Mouse (Mus musculus): Measurements from ENCODE around the gene Rbm42.

Rbm42 gene

DNA sequence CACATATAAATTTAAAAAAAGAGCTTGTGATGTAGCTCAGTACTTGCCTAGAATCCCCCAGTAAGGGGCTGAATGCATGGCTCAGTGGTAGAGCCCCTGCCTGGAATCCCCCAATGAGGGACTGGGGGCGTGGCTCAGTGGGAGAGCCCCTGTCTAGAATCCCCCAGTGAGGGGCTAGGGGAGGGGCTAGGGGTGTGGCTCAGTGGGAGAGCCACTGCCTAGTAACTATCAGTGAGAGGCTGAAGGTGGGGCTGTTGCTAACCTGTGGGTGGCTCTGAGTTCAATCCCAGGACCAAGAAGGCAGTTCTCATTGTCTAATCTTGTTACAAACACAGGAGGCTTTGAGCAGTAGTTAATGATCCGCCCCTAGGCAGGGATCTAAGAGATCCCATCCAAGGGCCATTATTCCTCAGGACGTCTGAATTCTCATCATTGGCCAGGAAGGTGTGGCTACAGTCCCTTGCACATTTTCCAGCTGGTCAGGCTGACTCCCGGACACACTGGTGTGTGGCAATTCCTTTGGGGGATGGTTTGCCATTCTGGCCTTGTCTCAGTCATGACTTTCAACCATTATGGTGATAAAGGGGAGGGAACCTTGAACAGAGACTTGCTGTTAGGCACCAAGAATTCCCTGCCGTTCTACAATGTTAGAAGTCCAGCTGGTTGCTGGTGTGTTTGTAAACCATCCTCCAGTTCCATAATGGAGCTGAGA lies 34.9 kb downstream of the Rbm42 start:
- DNase-seq (ENCODE audit: low spot score) = no peak

DNA sequence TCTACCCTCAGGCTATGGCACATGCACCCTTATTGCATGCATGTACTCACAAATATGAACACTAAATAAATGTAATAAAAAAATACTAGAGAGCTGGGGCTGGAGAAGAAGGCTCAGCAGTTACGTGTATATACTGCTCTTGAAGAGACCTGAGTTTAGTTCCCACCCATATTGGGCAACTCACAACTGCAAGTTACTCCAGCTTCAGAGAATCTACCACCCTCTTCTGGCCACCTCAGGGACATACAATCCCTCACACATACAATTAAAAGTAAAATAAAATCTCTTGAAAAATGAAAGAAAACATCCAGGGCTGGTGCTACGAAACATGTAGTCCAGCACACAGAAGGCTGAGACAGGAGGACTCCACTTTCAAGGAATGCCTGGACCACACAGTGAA lies 35.7 kb downstream of the Rbm42 start:
- no peak for DNase-seq (ENCODE audit: low spot score)

DNA sequence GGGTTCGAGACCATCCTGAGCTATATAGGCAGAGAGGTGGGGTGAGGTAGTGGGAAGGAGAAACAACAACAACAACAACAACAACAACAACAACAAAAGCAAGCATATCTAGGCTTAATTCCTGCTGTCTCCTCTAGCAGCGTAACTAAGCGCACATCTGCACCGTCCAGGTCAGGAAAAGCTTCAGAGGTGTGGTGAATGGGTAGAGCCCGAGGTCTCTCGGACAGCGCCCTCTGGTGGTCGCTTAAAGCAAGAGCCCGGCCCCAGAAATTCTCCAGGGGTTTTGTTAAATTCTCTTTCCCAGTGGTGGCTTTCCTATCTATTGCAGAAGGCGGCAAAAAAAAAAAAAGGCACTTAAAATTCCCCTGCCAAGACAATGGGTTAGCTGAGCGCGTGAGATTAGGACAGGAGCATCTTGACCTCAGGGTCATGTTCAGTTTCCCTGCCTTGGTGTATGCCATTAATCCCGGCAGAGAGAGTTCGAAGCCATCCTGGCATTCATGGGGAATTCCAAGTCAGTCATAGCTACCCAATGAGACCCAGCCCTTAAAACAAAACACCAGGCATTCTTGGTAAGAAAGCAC lies 36.5 kb downstream of the Rbm42 start:
- DNase-seq (ENCODE audit: low spot score) = peak; percentile 70

DNA sequence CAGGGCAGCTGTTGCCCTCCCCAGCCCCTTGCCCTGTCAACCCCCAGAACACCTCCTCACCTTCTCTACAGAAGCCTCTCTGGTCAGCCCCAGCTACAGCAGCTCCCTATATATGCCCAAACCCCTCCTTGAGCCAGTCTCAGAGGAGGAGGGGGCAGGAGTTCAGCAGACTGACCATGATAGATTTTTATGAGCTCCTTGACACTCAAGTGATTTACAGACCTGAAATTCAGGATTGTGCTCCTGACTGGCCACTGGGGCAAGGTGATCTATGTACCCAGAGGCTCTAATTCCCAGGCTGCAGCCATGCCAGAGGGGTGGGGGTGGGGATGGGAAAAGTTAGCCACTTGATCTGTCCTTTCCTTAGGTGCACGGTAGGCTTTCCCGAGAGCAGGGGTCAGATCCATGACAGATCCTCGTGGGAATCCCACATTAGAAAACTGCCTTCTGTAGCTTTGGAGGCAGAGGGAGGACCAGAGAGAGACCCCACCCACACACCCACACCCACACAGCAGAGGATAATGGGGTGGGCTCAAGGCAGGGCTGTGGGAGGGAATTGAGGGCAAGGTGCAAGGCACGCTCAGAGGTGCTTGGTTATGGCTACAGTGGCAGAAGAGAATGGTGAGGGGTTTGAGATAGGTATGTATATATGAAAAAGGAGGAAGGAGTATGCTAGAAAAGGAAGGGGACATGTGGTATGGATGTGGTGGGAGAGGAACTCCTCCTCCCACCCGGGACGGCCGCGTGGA lies 37.3 kb downstream of the Rbm42 start, which contains the start of gene Upk1a:
Upk1a (minus strand) TSS at position 194 of the 749 bp plus-strand sequence.
- no peak for DNase-seq (ENCODE audit: low spot score)

DNA sequence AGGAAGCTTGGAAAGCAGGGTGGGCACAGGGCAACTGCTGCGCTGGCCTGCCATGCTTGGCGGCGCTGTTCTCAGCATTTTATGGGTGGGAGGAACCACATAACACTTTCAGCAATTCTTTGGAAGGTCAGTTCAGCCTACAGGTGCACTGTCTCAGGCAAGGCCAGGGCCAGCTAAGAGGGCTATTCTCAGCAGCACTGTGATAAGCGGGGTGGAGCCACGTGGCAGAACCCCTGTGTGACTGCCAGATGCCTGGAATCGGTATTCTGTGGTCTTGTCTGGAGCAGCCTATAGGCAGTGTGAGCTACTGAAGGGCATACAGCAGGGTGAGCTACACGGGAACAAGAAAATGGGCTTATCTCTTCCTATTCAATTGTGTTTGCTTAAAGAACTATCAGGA lies 40.1 kb downstream of the Rbm42 start:
- no peak for DNase-seq (ENCODE audit: low spot score)

DNA sequence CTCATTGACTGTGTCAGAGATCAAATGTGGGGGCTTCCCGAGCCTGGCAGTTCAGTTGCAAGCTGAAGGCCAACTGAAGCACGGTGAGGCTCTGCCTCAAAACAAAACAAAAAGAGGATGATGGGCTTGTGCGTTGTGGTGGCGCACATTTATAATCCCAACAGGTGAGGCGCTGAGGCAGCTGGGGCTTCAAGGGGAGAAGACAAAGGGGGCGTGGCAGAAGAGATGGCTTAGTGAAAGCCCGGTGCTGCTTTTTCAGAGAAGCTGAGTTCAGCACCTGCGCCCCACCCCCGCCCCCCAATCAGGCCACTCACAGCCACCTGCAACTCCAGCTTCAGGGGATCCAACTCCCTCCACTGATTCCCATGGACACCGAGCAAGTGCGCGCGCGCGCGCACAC lies 41.6 kb downstream of the Rbm42 start:
- DNase-seq (ENCODE audit: low spot score) = no peak

DNA sequence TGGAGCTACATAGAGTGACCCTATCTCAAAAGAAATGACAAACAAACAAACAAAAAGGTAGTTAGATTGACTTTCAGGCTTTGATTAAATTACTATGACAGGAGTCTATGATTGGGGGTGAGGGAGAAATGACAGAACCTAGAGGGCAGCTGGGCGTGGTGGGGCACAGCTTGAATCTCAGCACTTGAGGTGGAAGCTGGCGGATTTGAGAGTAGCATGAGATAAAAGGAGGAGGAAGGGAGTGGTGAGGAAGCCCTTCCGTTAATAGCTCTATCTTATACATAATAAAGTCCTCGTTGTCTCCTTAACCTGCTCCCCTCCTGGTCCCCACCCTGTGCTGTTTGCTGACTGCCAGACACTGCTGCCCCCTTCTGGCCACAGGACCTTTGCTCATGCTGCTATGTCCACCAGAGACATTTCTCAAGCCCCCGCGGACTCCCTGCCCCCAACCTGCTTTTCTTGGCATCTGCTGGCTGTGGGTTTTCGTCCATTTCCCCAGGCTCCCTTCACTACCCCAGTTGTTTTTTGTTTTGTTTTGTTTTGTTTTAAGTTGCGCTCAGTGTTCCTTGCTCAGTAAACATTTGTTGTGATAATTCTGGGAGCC lies 42.3 kb downstream of the Rbm42 start:
- peak; percentile 75 for DNase-seq (ENCODE audit: low spot score)

DNA sequence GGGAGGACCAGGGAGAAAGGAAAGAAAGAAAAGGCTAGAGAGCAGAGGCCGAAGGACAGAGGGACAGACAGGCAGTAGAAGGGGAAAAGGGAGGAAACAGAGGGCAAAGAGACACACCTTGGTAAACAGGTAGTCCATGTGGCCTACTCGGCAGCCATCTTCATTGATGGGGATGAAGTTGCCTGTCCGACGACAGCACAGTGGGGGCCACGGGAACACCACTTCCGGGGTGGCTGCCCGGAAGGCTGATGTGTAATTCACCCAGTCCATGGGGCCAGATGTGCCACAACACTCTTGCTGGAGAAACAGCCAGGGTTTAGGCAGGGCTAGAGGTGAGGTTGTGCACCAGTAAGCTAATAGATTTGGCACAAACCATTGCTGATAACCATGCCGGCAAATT lies 45.2 kb downstream of the Rbm42 start:
- DNase-seq (ENCODE audit: low spot score) = no peak

DNA sequence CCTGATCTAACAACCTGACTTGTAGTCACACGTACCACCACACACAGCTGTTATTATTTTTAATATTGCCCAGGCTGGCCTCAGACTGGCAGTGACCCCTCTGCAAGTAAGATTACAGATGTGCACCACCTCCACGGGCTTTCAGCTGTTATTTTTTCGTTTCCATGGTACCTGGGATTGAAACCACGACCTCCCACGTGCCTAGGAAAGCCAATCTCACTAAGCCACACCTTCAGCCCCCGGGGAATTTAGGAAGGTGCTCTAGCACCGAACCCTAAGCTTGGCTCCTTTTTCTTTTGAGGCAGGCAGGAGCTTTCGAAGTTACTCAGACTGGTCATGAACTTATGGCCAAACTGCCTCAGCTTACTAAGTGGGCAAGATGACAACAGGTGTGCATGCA lies 45.7 kb downstream of the Rbm42 start:
- no peak for DNase-seq (ENCODE audit: low spot score)

DNA sequence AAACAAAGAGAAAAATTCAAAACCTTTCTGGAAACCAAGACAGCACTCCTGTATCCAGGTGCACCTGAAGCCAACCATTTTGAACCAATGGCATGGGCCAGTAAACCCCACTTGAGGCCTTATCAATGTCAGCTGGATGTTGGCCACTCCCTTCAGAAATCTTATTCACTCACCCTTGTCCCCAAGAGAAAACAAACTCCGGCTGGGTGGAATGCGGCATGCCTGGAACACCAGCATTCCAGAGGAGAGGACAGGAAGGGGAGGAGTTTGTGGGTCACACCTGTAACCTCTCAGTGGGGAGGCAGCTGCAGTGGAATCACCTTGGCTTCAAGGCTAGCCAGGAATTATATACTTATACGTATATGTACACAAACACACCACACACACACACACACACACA lies 47.5 kb downstream of the Rbm42 start:
- DNase-seq (ENCODE audit: low spot score) = peak; percentile 33

DNA sequence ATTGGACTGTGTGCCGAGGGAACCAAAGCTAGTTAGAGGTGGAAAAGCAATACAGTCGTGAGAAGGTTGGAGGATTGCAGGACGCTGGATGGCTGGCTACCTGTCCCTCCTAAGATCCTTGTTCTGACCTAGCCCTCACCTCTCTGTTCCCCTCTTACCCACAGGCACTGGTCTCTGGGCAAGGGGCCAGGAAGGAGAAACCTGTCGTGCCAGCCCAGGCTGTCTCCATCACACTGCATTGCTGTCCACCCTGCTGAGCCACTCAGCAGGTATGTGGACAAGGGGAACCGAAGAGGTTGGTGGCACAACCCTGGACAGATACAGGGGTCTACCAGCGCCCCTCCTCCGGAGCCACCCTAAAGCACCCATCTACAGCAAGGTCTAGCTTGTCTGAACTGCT lies 49.5 kb downstream of the Rbm42 start:
- no peak for DNase-seq (ENCODE audit: low spot score)

DNA sequence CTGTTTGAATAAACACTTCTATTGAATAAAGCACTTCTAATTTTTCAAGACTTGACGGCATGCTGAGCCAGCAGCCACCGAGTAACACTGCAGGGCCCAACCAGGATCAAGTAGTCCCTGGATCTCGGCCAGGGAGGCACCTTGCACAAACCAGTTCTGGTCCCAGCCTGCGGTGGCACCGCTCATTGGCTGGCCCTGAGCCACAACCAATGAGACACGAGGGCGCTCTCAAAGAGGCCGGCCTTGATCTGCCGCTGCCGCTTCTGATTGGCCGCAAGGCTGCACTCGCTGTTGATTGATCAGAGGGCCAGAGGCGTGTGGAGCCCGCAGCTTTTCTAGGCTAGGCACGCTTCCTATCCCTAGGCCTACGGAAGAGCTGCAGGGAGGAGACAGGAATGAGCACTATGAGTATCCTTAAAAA lies 50.2 kb downstream of the Rbm42 start:
- DNase-seq (ENCODE audit: low spot score) = peak; percentile 91

DNA sequence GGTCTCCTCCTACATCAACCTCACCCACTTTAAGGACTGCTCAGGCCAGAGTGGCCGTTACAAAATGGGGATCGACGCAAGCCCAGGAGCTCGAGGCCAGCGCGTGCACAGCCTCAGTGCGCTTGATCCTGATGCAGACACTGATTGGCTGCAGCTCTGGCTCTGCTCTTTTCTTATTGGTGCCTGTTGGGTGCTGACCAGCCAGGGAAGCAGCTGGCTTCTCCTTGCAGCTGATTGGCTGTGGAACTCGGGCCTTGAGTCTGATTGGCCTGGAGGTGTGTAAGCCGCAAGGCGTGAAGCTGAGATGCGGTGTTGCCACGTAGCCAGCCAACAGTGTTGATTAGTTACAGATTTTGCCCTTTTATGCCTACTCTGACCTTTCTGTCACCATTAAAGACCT lies 51.3 kb downstream of the Rbm42 start, which contains the start of gene Zbtb32:
Zbtb32 (minus strand) TSS at position 124 of the 400 bp plus-strand sequence.
- DNase-seq (ENCODE audit: low spot score) = no peak

DNA sequence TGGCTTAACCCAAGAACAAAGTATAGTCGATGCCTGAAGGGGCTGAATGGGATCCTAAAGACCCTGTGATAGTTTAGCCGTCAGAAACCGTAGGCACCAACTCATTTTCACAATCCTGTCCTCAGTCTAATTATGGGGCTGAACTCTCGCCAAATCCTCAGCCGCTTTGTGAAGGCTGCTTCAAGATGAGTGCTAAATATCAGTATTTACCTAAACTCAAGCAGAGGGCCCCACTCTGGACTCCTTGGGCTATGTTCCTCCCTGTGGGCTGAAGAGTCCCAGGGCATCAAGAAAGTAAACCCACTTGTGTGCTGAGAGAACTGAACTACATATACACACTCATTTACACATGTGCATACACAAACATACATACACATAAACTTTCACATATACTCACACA lies 53.3 kb downstream of the Rbm42 start:
- no peak for DNase-seq (ENCODE audit: low spot score)

DNA sequence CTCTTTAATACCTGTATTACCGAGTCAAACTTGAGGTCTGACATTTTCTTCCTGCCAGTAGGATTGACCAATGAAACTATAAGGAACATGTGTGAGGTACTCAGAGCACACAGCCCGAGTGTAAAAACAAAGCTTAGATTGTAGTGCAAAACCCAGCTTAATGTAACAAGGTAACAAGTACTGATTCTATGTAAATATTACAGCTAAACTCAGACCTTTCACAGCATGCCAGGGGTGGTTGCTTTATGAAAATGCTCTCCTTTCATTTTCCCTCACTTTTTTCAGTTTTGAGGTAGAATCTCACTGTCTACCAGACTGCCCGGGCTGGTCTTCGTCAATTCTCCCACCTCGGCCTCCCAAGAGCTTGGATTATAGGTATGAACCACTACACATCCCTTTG lies 54.0 kb downstream of the Rbm42 start:
- DNase-seq (ENCODE audit: low spot score) = no peak

DNA sequence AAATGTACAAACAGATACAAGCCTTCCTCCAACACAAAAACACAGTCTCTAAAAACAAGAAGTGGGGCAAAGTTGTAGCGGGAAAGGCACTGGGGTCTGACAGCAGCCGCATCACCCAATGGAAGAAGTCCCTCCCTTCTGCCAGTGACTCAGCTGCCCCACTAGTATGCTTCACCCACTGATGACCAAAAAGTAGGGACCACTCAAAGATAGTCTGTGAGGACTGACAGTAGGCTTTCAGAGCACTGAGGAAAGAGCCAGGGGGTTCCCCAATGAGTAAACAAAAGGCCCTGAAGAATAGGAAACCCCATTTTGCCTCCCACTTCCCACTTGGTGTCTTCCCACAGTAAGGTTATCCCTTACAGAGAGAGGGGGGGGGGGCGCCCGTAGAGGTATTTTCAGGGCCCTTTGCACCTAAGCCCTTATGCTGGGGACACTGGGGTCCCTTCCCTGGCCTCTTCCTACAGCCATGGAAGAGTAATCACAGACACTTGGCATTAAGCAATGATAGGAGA lies 55.5 kb downstream of the Rbm42 start:
- no peak for DNase-seq (ENCODE audit: low spot score)

DNA sequence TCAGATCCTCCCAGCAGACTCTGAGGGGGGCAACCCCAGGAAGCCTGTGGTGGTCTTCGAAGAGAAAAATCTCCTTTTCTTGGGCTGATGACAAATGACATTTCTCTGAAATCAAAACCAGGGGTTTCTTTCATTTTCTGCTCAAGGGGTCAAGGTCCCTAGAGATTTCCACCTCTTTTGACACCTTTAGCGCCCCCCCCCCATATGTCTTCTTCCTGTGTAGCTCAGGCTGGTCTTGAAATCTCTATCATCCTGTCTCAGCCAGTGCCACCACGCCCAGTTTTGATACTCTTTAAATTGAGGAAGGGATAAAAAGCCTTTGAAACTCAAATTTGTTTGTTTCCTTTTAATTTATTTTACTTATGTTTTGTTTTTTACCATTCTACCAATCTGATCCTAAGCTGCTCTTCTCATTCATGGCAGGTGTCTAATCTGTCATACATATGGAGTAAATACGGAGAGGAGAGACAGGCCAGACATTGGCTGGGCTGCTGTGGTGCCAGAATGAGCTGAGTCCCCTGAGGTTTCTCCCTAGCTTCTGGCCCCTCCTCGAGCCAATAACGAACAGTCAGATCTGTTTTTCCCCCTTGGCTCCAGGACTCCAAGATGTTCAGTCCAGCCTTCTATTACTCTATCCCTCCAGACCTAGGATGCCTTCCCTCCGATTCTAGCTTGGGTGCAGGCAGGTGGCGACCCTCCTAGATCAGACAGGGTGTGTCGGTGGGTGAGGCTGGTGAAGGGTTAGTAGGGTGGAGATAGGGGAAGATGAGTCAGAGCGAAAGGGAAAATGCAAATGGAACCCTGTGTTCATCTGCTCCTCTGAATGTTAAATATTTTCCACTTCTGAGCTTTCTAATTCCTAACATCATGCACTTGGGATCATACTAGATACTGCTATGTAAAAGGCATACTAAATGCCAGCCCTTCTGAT lies 56.3 kb downstream of the Rbm42 start:
- DNase-seq (ENCODE audit: low spot score) = no peak

DNA sequence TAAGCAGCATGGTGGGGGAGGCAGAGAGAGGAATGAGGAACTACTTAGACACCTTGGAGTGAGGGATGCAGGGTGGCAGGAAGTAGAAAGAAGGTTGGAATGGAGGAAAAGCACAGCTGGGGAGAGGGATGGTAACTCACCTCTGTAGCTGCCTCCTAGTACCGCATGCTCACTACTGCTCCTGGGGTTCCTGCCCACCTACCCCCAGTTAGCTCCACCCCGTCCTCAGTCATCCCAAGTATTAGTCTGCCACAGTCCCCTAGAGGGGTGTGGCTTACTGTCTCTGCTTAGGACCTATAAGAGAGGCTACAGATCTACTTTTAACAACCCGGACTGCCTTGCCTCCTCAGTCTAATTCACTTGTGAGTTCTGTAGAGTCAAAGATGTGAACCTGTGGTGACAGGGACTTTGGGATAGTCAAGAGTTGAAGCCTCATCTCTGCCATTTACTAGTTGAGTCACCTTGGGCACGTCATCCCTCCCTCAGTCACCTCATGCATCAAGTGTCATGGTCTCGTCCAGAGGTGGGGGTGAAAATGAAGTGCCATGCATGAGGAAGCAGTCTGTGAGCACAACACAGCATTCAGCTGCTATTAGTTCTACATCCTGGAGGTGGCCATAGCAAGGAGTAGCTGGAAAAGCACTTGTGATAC lies 57.2 kb downstream of the Rbm42 start:
- DNase-seq (ENCODE audit: low spot score) = no peak

DNA sequence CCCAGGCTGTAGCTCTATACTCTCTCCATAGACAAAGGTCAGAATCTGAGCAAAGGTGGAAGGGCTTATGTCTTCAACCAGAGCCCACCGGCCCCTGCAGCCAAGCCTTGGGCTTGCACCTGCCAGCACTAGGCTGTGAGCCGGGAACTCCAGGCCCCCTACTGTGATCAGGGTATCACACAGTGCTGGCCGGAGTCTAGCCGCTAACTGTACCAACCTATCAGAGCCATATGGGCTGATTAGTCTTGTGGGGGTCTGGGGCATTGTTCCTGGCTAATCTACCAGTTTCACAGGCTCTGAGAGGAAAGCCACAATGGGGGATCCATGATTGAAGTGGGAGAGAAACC lies 58.5 kb downstream of the Rbm42 start:
- no peak for DNase-seq (ENCODE audit: low spot score)

Measured in embryo, embryonic 10 days (tissue).